Mouse (Mus musculus): ENCODE data around the gene R3hdm4. TPM values are rescaled to one million over a fixed set of nuclear protein-coding genes. Genes with fewer than 3 reads are reported as not detected.

Gene R3hdm4
- total RNA-seq, 2 experiments from 2014 or later = 93.4 to 94.9 TPM

- DNase-seq = no peak
- intact Hi-C loops (cut with DNase I) = no loop called here
Measured at GRCm38 (mm10) chr10:79943471-79943901, 22.5 kb upstream of the R3hdm4 start.

GRCm38 (mm10) chr10:79942988-79943387, 22.0 kb upstream of the R3hdm4 start:
- no peak for DNase-seq

GRCm38 (mm10) chr10:79940749-79941148, 19.7 kb upstream of the R3hdm4 start:
- DNase-seq = peak; percentile 41 to 47
- intact Hi-C loops (cut with DNase I) = no loop called here

More at GRCm38 (mm10) chr10:79942988-79943387, 22.0 kb upstream of the R3hdm4 start:
- intact Hi-C loops (cut with DNase I) = no loop called here

- no peak for DNase-seq
- intact Hi-C loops (cut with DNase I) = no loop called here
Measured at GRCm38 (mm10) chr10:79937775-79938526, 16.9 kb upstream of the R3hdm4 start.

GRCm38 (mm10) chr10:79936911-79937441, 16.0 kb upstream of the R3hdm4 start:
- intact Hi-C loops (cut with DNase I) = no loop called here

GRCm38 (mm10) chr10:79936284-79936910, 15.4 kb upstream of the R3hdm4 start:
- DNase-seq = no peak
- intact Hi-C loops (cut with DNase I) = no loop called here

More at GRCm38 (mm10) chr10:79936911-79937441, 16.0 kb upstream of the R3hdm4 start:
- peak; percentile 90 for DNase-seq

- DNase-seq = no peak
- intact Hi-C loops (cut with DNase I) = no loop called here
Measured at GRCm38 (mm10) chr10:79934794-79935569, 14.0 kb upstream of the R3hdm4 start.

GRCm38 (mm10) chr10:79934272-79934721, 13.3 kb upstream of the R3hdm4 start:
- intact Hi-C loops (cut with DNase I) = no loop called here
- DNase-seq = peak; percentile 92 to 93

- intact Hi-C loops (cut with DNase I) = no loop called here
- no peak for DNase-seq
Measured at GRCm38 (mm10) chr10:79933861-79934260, 12.9 kb upstream of the R3hdm4 start.

- intact Hi-C loops (cut with DNase I) = no loop called here
- DNase-seq = no peak
Measured at GRCm38 (mm10) chr10:79933145-79933679, 12.2 kb upstream of the R3hdm4 start.

GRCm38 (mm10) chr10:79932736-79933135, 11.7 kb upstream of the R3hdm4 start:
- peak; percentile 81 to 86 for DNase-seq
- intact Hi-C loops (cut with DNase I) = no loop called here

GRCm38 (mm10) chr10:79931797-79932196, 10.8 kb upstream of the R3hdm4 start:
- DNase-seq = no peak
- intact Hi-C loops (cut with DNase I) = no loop called here

- intact Hi-C loops (cut with DNase I) = no loop called here
- no peak for DNase-seq
Measured at GRCm38 (mm10) chr10:79930826-79931186, 9.8 kb upstream of the R3hdm4 start.

- no peak for DNase-seq
- intact Hi-C loops (cut with DNase I) = no loop called here
Measured at GRCm38 (mm10) chr10:79929967-79930825, 9.2 kb upstream of the R3hdm4 start.

- no peak for DNase-seq
- intact Hi-C loops (cut with DNase I) = no loop called here
Measured at GRCm38 (mm10) chr10:79928907-79929701, 8.1 kb upstream of the R3hdm4 start.

- intact Hi-C loops (cut with DNase I) = no loop called here
- DNase-seq = peak in 1 of 2 experiments; percentile 24
Measured at GRCm38 (mm10) chr10:79928030-79928694, 7.2 kb upstream of the R3hdm4 start.

- peak; percentile 58 to 70 for DNase-seq
- intact Hi-C loops (cut with DNase I) = no loop called here
Measured at GRCm38 (mm10) chr10:79927324-79928029, 6.5 kb upstream of the R3hdm4 start.

All from heart, postnatal 10 days (tissue).